Mouse (Mus musculus) bone marrow, adult 2 months (tissue): ENCODE results near the gene Mdc1.

ENCODE experiments used
- CTCF ChIP-seq: fragments of 200-500 bp; IDR thresholded peaks from 2 replicates; pipeline ENCODE4 v1.5.1; 2011; ENCODE audit warnings: low read length, control low read depth; ENCODE audit not compliant: control insufficient read depth, insufficient read depth
- POLR2A ChIP-seq: fragments of 200-500 bp; IDR thresholded peaks from 2 replicates; pipeline ENCODE4 v1.6.1; 2011; ENCODE audit warnings: low read depth, mild to moderate bottlenecking, control low read depth, low read length, borderline replicate concordance; ENCODE audit not compliant: control insufficient read depth

DNA sequence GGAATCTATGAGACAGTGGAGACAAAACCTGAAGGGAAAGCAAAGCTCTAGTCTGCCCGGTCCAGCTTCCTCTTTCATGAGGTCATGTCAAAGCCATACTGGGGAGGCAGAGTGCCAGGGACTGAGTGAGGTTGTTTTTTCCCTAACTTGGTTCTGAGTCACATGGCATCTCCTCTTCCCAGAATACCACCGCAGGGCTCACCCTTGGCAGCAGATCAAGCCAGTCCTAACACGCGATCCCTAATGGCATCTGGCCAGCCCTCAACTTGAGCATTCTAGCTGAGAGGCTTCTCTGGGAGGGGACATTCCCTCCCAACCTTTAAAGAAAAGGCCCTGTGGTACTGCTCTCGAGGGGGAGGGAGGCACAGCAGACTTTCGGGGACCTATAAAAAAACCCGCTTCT, 28.1 kb upstream of the Mdc1 start:
- no peak for TF ChIP-seq CTCF
- TF ChIP-seq POLR2A: no peak
